Mouse (Mus musculus): ENCODE results near the gene Olfr322. TPM values are rescaled to one million over a fixed set of nuclear protein-coding genes. Genes with fewer than 3 reads are reported as not detected.

Olfr322 gene
- polyA plus RNA-seq (2015; fragmentation: Nextera tagmentation; extraction: Ambion mirVana), result 0.11 TPM in 1 of 2 replicates, not detected in the other

DNA sequence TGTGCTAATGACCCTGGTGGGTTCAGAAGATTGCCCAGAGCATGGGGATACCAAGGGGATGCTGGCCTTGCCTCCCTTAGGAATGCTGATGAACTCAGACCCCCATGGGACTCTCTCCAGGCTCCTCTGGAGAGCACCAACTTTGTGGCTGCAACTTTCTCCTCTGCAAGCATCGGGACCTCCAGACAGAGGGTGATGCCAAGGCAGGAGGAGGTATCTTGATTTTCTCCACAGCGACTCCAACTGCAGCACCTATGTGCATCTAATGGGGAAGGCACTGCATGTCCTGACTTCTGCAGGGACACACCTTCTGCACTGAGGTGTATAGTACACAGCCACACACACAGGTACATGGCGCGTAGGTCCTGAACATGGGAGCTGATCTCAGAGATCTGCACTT is at the start of gene Olfr322:
Gene Olfr322, plus strand, starts transcription at position 187 of the 400 bp plus-strand sequence.
- no peaks in the 10 kb centered on the region for H3K27me3 ChIP-seq (replicated peaks)
- no peak for ATAC-seq (replicated peaks)
- no peaks in the 10 kb centered on the region for H3K9me3 ChIP-seq
- H3K27ac ChIP-seq, result no peak within 1 kb of the TSS
- no peak within 1 kb of the TSS for H3K4me2 ChIP-seq
- H3K36me3 ChIP-seq (replicated peaks), result no peaks in the 10 kb centered on the region
- H3K9ac ChIP-seq, result no peak within 1 kb of the TSS
- 94% methylated on average over 4 of the region's 4 CpGs for WGBS
- H3K4me1 ChIP-seq, result no peaks in the 10 kb centered on the region
- H3K4me3 ChIP-seq, result no peak within 1 kb of the TSS

DNA sequence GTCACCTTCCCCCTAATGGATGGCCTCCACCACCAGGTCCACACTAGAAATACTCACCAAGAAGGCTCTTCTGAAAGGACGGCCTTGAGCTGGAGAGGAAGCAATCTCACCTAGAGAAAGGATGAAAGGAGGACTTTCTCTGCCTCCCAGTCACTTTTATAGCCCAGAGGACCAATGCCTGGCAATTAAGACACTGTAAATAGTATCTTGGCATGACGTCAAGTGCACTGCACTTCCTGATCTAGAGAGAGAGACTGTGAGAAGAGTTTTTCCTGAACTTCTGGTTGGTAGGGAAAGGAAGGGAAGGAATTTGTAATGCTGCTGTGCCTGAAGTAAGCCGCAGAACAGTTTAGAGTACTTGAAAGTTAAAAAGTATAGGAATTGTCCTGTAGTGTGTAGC is 45.2 kb upstream of the Olfr322 start:
- H3K27me3 ChIP-seq (replicated peaks), result no peaks in the 10 kb centered on the region
- H3K36me3 ChIP-seq (replicated peaks), result no peaks in the 10 kb centered on the region
- no peak overlapping the region for H3K4me3 ChIP-seq
- H3K4me2 ChIP-seq, result no peak overlapping the region
- H3K9me3 ChIP-seq, result no peaks in the 10 kb centered on the region
- H3K27ac ChIP-seq, result no peak overlapping the region
- ATAC-seq (replicated peaks), result no peak
- WGBS, result 91% methylated on average over 3 of the region's 3 CpGs
- no peak overlapping the region for H3K9ac ChIP-seq
- H3K4me1 ChIP-seq, result no peaks in the 10 kb centered on the region

DNA sequence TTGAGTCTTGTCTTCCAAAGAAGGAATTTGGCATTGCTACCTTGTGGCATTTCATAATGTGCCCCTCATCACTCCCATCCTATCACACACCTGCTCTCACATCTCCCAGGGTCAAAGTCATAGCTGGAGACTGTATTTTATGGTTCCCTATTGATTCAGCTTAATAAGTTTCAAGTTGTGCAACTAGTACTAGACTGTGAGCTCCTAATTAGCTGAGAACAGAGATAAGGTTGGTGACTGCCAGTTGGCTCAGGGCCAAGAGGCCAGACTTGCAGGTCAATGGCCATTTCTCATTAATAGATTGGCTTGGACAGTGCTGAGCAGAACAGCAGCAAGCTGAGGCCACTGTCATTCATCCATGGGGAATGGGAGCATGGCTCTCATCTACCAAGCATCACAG is 44.1 kb upstream of the Olfr322 start:
- Histone ChIP-seq H3K4me3 (no peak overlapping the region), H3K9ac (no peak overlapping the region), H3K36me3 (replicated peaks) (no peaks in the 10 kb centered on the region), H3K27ac (no peak overlapping the region), H3K27me3 (replicated peaks) (no peaks in the 10 kb centered on the region), H3K4me1 (no peaks in the 10 kb centered on the region), H3K9me3 (no peaks in the 10 kb centered on the region), H3K4me2 (no peak overlapping the region)
- ATAC-seq (replicated peaks), result no peak

DNA sequence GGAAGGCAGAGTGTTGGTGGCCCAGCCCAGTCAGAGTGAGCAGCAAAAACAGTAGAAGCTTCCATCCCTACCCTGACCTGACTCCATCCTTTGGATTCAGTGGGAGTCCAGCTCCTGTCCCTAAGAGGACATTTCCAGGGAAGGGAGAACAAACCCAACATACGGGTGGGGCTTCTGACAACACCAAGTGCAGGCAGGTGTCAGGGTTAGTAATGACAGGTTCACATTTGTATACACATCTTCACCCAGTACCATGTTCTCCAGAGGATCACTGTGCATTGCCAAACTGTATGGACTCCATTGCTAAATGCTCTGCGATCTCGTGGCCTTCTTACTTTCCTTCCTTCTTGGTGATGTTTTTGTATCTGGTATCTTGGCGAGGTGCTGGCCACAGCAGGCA is 42.6 kb upstream of the Olfr322 start, which contains the start of gene 2210407C18Rik:
Gene 2210407C18Rik, minus strand, starts transcription at position 101 of the 400 bp plus-strand sequence.
- no peak within 1 kb of the TSS for H3K4me3 ChIP-seq
- no peak within 1 kb of the TSS for H3K4me2 ChIP-seq
- no peak within 1 kb of the TSS for H3K27ac ChIP-seq
- WGBS, result 93% methylated on average over 4 of the region's 4 CpGs
- H3K27me3 ChIP-seq (replicated peaks), result no peaks in the 10 kb centered on the region
- H3K9me3 ChIP-seq, result no peaks in the 10 kb centered on the region
- H3K36me3 ChIP-seq (replicated peaks), result no peaks in the 10 kb centered on the region
- H3K4me1 ChIP-seq, result no peaks in the 10 kb centered on the region
- no peak for ATAC-seq (replicated peaks)
- H3K9ac ChIP-seq, result no peak within 1 kb of the TSS

DNA sequence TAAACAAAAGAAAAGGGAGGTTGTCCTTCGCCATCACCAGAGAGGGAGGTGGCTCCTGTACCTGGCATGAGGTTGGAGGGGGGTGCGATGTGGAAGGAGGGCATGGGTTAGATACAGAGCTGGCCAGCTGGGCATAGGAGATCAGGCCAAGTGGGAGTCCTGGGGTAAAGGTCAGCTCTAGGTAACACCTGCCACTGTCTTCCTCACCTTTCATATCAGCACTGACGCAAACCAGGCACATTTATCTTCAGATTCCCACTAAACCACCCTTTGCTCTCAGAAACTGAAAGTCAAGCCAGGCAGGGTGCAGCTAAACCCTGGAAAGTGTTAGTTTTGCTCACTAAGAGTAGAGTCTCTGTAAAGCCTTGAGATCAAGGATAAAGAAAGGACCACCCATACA is 40.2 kb upstream of the Olfr322 start:
- no peaks in the 10 kb centered on the region for H3K27me3 ChIP-seq (replicated peaks)
- H3K4me3 ChIP-seq, result no peak overlapping the region
- no peak overlapping the region for H3K27ac ChIP-seq
- H3K9me3 ChIP-seq, result no peaks in the 10 kb centered on the region
- 66% methylated on average over 3 of the region's 3 CpGs for WGBS
- ATAC-seq (replicated peaks), result no peak
- no peak overlapping the region for H3K4me2 ChIP-seq
- no peak overlapping the region for H3K9ac ChIP-seq
- no peaks in the 10 kb centered on the region for H3K4me1 ChIP-seq
- H3K36me3 ChIP-seq (replicated peaks), result no peaks in the 10 kb centered on the region

DNA sequence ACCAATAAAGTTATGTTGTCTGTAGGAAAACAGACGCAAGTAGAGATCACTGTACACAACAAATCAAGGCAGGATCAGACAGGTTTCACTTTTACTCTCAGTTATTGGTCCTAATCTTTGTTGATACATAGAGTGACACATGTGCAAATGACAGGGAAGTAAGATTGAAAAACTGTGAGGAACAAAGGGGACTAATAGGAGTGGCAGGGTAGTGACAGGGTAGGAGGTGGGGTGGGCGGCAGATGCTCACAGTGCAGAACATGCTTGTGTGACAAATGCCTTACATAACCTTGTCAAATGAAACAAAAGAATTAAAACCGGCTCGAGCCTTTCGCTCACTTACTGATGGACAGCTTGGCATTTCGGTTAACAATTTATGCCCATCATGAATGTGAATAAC is 39.8 kb upstream of the Olfr322 start:
- no peaks in the 10 kb centered on the region for H3K9me3 ChIP-seq
- H3K27me3 ChIP-seq (replicated peaks), result no peaks in the 10 kb centered on the region
- H3K9ac ChIP-seq, result no peak overlapping the region
- no peaks in the 10 kb centered on the region for H3K36me3 ChIP-seq (replicated peaks)
- no peak overlapping the region for H3K4me3 ChIP-seq
- ATAC-seq (replicated peaks), result no peak
- no peak overlapping the region for H3K4me2 ChIP-seq
- H3K4me1 ChIP-seq, result no peaks in the 10 kb centered on the region
- WGBS, result 55% methylated on average over 6 of the region's 6 CpGs
- H3K27ac ChIP-seq, result no peak overlapping the region

DNA sequence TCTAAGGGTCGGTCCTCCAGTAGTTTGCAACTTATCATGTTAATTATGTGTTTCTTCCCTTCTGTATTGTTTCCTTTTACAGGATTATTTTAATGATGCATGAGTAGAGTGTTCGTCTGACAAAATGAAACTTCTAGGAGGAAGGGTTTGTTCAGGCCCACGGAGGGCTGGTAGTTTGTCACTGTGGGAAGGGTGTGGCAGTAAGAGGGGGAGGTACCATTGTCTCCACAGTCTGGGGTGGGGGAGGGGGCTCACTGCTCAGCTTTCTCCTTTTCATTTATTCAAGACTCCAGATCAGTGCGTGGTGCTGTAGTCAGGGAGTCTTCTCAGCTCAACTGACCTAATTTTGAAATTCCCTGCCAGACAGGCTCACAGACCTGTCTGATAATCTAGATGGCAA is 32.4 kb upstream of the Olfr322 start:
- no peaks in the 10 kb centered on the region for H3K9me3 ChIP-seq
- no peak overlapping the region for H3K27ac ChIP-seq
- WGBS, result 53% methylated on average over 4 of the region's 4 CpGs
- no peak overlapping the region for H3K4me2 ChIP-seq
- H3K4me1 ChIP-seq, result no peaks in the 10 kb centered on the region
- no peak for ATAC-seq (replicated peaks)
- no peaks in the 10 kb centered on the region for H3K36me3 ChIP-seq (replicated peaks)
- H3K9ac ChIP-seq, result no peak overlapping the region
- no peak overlapping the region for H3K4me3 ChIP-seq
- no peaks in the 10 kb centered on the region for H3K27me3 ChIP-seq (replicated peaks)

DNA sequence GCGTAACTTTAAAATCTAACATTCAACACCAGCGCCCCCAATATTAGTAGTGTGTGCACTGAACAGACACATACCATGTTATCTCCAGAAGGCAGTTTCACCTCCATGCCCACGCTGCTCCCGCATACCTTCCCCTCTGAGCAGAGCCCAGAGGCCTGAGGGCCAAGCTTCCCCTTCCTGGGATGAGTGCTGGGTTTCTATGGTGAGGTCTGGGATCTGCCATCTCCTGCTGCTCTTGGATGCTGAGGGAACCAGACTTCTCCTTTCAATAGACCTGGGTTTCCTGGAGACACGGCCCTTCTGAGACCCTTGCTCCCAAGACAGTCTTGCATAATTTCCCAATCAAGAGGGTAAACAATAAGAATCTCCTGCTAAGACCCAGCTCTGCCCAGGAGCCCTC is 28.2 kb upstream of the Olfr322 start, which contains the start of gene Olfr323:
Gene Olfr323, minus strand, starts transcription at position 101 of the 400 bp plus-strand sequence.
- WGBS, result 73% methylated on average over 5 of the region's 5 CpGs
- no peak within 1 kb of the TSS for H3K27ac ChIP-seq
- H3K36me3 ChIP-seq (replicated peaks), result no peaks in the 10 kb centered on the region
- no peaks in the 10 kb centered on the region for H3K27me3 ChIP-seq (replicated peaks)
- no peak within 1 kb of the TSS for H3K4me3 ChIP-seq
- H3K4me1 ChIP-seq, result no peaks in the 10 kb centered on the region
- H3K4me2 ChIP-seq, result no peak within 1 kb of the TSS
- ATAC-seq (replicated peaks), result no peak
- H3K9me3 ChIP-seq, result no peaks in the 10 kb centered on the region
- H3K9ac ChIP-seq, result no peak within 1 kb of the TSS

DNA sequence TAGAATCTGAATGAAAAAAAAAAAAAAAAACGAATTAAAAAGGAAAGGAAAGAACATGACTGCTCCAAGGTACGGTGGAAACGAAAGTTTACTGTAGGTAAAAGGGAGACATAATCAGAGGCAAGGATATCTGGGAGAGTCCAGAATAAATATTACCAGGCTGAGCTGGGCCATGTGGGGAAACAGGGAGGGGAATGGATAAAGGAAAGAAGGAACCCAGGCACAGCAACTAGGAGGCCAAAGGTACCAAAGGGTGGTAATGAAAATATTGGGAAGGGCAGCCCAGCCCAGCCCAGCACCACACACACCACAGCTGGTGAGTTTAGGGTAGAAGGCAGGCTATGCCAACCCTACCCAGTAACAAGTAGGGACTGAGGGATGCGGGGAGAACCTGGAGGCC is 23.7 kb upstream of the Olfr322 start:
- Histone ChIP-seq H3K36me3 (replicated peaks) (no peaks in the 10 kb centered on the region), H3K27me3 (replicated peaks) (no peaks in the 10 kb centered on the region), H3K4me3 (no peak overlapping the region), H3K9me3 (no peaks in the 10 kb centered on the region), H3K4me1 (no peaks in the 10 kb centered on the region), H3K27ac (no peak overlapping the region), H3K4me2 (no peak overlapping the region), H3K9ac (no peak overlapping the region)
- ATAC-seq (replicated peaks), result no peak
- WGBS, result 64% methylated on average over 4 of the region's 4 CpGs

DNA sequence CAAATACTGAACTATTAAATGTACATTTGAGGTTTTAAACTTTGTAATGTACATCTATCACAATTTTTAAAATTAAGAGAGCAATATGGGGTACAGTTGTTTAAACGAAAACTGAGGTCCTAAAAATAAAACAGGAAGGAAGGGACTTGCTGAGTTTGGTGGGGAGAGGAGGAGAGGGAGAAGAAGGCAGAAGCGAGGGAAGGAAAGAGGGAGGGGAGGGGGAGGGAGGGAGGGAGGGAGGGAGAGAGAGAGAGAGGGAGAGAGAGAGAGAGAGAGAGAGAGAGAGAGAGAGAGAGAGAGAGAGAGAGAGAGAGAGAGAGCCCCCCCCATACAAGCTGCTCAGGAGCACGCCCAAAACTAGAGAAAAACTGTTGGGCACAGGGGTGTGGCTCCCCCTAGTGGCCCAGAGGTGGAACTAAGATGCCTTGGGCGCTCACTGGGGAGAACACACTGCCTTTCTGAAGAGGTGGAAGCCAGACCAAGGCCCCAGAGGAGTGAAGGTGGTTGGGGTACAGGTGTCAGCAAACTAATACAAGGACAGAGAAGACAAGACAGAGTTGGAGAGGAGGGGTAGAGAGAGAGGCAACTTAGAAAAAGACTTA is 22.1 kb upstream of the Olfr322 start:
- H3K9ac ChIP-seq, result no peak overlapping the region
- WGBS, result 29% methylated on average over 4 of the region's 4 CpGs
- H3K4me2 ChIP-seq, result no peak overlapping the region
- H3K4me1 ChIP-seq, result peaks cover 10% of the 10 kb centered on the region
- peaks cover 5% of the 10 kb centered on the region; the same call in 1 of the 2 replicates for H3K27me3 ChIP-seq (replicated peaks)
- H3K36me3 ChIP-seq (replicated peaks), result no peaks in the 10 kb centered on the region
- no peaks in the 10 kb centered on the region for H3K9me3 ChIP-seq
- no peak for ATAC-seq (replicated peaks)
- no peak overlapping the region for H3K4me3 ChIP-seq
- H3K27ac ChIP-seq, result no peak overlapping the region

DNA sequence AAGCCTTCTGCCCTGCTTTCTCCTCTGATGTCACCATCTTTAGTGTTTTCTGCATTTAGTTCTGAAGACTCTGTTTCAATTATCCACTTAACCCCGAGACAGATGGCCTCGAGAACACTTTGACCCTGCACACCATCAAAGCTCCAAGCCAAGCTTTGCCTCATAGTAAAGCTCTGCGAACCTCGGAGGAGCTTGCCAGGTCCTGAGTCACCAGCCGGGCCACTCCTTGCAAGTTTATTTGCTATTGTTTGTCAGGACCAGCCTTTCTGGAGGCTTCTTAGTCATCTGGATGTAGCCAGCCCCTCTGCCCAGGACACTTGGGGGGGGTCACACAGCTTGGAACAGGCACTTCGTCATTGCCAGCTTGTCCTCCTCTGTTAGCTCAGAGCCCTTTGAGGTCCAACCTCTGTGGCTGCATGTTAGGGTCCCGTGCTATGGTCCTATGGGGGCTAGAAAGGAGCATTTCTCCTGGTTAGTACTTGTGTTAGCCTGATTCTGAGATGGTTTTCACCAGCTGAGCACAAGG is 20.3 kb upstream of the Olfr322 start:
- H3K4me2 ChIP-seq, result no peak overlapping the region
- 66% methylated on average over 7 of the region's 7 CpGs for WGBS
- H3K27ac ChIP-seq, result no peak overlapping the region

DNA sequence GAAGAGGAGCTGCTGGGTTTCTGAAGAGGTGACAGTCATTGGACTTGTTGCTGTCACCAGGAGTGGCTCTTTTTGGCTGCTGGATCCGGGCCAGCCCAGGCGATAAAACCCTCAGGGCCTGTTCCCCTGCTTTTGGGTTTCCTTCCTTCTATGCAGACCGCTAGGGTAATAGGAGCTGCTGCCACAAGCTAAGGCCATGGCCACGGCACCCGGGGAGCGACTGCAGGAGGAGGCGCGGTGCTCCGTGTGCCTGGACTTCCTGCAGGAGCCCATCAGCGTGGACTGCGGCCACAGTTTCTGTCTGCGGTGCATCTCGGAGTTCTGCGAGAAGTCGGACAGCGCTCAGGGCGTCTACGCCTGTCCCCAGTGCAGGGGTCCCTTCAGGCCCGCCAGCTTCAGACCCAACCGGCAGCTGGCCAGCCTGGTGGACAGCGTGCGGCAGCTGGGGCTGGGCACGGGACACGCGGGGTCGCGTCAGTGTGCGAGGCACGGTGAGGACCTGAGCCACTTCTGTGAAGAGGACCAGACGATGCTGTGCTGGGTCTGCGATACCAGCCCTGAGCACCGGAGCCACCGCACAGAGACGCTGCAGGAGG is 18.2 kb upstream of the Olfr322 start, which contains the start of gene Trim58:
Gene Trim58, plus strand, starts transcription at position 194 of the 596 bp plus-strand sequence.
- H3K4me2 ChIP-seq, result peak within 1 kb of the TSS; percentile 99
- no peak within 1 kb of the TSS for H3K27ac ChIP-seq
- H3K4me1 ChIP-seq, result peaks cover 10% of the 10 kb centered on the region
- H3K9ac ChIP-seq, result peak within 1 kb of the TSS; percentile 50
- 2% methylated on average over 34 of the region's 34 CpGs for WGBS
- no peaks in the 10 kb centered on the region for H3K36me3 ChIP-seq (replicated peaks)
- H3K4me3 ChIP-seq, result peak within 1 kb of the TSS; percentile 47
- ATAC-seq (replicated peaks), result 0 out of 2 replicates have a peak, but pooled peaks have one; percentile 30
- H3K27me3 ChIP-seq (replicated peaks), result peaks cover 12% of the 10 kb centered on the region; the same call in 1 of the 2 replicates
- no peaks in the 10 kb centered on the region for H3K9me3 ChIP-seq

More for the DNA sequence above, 20.3 kb upstream of the Olfr322 start:
- peaks cover 12% of the 10 kb centered on the region; the same call in 1 of the 2 replicates for H3K27me3 ChIP-seq (replicated peaks)
- ATAC-seq (replicated peaks), result no peak
- H3K36me3 ChIP-seq (replicated peaks), result no peaks in the 10 kb centered on the region
- no peak overlapping the region for H3K4me3 ChIP-seq
- H3K9ac ChIP-seq, result no peak overlapping the region
- no peaks in the 10 kb centered on the region for H3K9me3 ChIP-seq
- peaks cover 10% of the 10 kb centered on the region for H3K4me1 ChIP-seq
